Mouse (Mus musculus): ENCODE data around the gene Cbl.

Gene Cbl

GRCm38 (mm10) chr9:44182260-44182659 lies 51.6 kb downstream of the Cbl start:
- DNase-seq (ENCODE audit: low spot score in 2 of 2), result peak in 1 of 2 experiments; percentile 41

- no peak for DNase-seq (ENCODE audit: low spot score in 2 of 2)
These were observed 52.3 kb downstream of the Cbl start for GRCm38 (mm10) chr9:44181537-44181936.

- no peak for DNase-seq (ENCODE audit: low spot score in 2 of 2)
These were observed 55.0 kb downstream of the Cbl start for GRCm38 (mm10) chr9:44178811-44179210.

GRCm38 (mm10) chr9:44178389-44178788 lies 55.5 kb downstream of the Cbl start:
- DNase-seq (ENCODE audit: low spot score in 2 of 2), result no peak

GRCm38 (mm10) chr9:44177405-44177804 lies 56.4 kb downstream of the Cbl start:
- DNase-seq (ENCODE audit: low spot score in 2 of 2), result no peak

- no peak for DNase-seq (ENCODE audit: low spot score in 2 of 2)
These were observed 57.9 kb downstream of the Cbl start for GRCm38 (mm10) chr9:44175957-44176356.

GRCm38 (mm10) chr9:44175556-44175955 lies 58.3 kb downstream of the Cbl start:
- no peak for DNase-seq (ENCODE audit: low spot score in 2 of 2)

- no peak for DNase-seq (ENCODE audit: low spot score in 2 of 2)
These were observed 63.1 kb downstream of the Cbl start for GRCm38 (mm10) chr9:44170691-44171151.

GRCm38 (mm10) chr9:44168931-44169330 lies 64.9 kb downstream of the Cbl start:
- no peak for DNase-seq (ENCODE audit: low spot score in 2 of 2)

- no peak for DNase-seq (ENCODE audit: low spot score in 2 of 2)
These were observed 74.0 kb downstream of the Cbl start for GRCm38 (mm10) chr9:44159886-44160285.

GRCm38 (mm10) chr9:44147290-44147689 lies 86.6 kb downstream of the Cbl start:
- no peak for DNase-seq (ENCODE audit: low spot score in 2 of 2)

- no peak for DNase-seq (ENCODE audit: low spot score in 2 of 2)
These were observed 89.2 kb downstream of the Cbl start for GRCm38 (mm10) chr9:44144718-44145060.

- no peak for DNase-seq (ENCODE audit: low spot score in 2 of 2)
These were observed 89.7 kb downstream of the Cbl start for GRCm38 (mm10) chr9:44144023-44144717.

- DNase-seq (ENCODE audit: low spot score in 2 of 2), result no peak
These were observed 90.4 kb downstream of the Cbl start for GRCm38 (mm10) chr9:44143421-44143820.

GRCm38 (mm10) chr9:44141951-44142350 lies 91.9 kb downstream of the Cbl start:
- no peak for DNase-seq (ENCODE audit: low spot score in 2 of 2)

GRCm38 (mm10) chr9:44137846-44138245 lies 96.0 kb downstream of the Cbl start:
- no peak for DNase-seq (ENCODE audit: low spot score in 2 of 2)

- DNase-seq (ENCODE audit: low spot score in 2 of 2), result no peak
These were observed 98.0 kb downstream of the Cbl start for GRCm38 (mm10) chr9:44135731-44136411.

GRCm38 (mm10) chr9:44134851-44135730 lies 98.8 kb downstream of the Cbl start:
- no peak for DNase-seq (ENCODE audit: low spot score in 2 of 2)

GRCm38 (mm10) chr9:44134101-44134850 lies 99.6 kb downstream of the Cbl start, which contains the start of gene Mcam:
TSS of gene Mcam (plus strand) at chr9:44134469.
- no peak for DNase-seq (ENCODE audit: low spot score in 2 of 2)

GRCm38 (mm10) chr9:44133287-44133686 lies 100.6 kb downstream of the Cbl start:
- no peak for DNase-seq (ENCODE audit: low spot score in 2 of 2)

- DNase-seq (ENCODE audit: low spot score in 2 of 2), result no peak
These were observed 101.6 kb downstream of the Cbl start for GRCm38 (mm10) chr9:44132200-44132599.

- no peak for DNase-seq (ENCODE audit: low spot score in 2 of 2)
These were observed 102.6 kb downstream of the Cbl start for GRCm38 (mm10) chr9:44131276-44131590.
